Mouse (Mus musculus) erythroid progenitor cell, adult 5-6 weeks (primary cell): Measurements from ENCODE around the gene Msi1. TPM values are rescaled to one million over a fixed set of nuclear protein-coding genes. Genes with fewer than 3 reads are reported as not detected.
"Not testable (repeated sequence)": the region's sequence is repeated elsewhere in the genome, so short reads cannot be mapped to it uniquely, and the experiment has no call there.

Experiments used
- ATAC-seq: replicated peaks from 2 replicates; pipeline ENCODE4 v1.8.0; 2016; ENCODE audit warnings: moderate number of reproducible peaks, mild to moderate bottlenecking, moderate TSS enrichment, inconsistent platforms; ENCODE audit not compliant: poor library complexity, low FRiP score, severe bottlenecking
- total RNA-seq, 2 experiments: library from RNA; stranded (forward) in 1 of 2; stranded (reverse) in 1 of 2; fragments of 150-400 nt in 1 of 2; fragments of 186-747, 209-891 nt in 1 of 2; gene quantifications; 2 replicates each; pipeline versions ENCODE4 v1.2.3 to v1.2.4; 2015 to 2017; ENCODE audit warnings: low replicate concordance in 2 of 2

Gene Msi1
- total RNA-seq, 2 experiments from 2014 or later = not detected

- ATAC-seq = no peak
Observed at GRCm38 (mm10) chr5:115487353-115487752, 58.0 kb downstream of the Msi1 start.

GRCm38 (mm10) chr5:115487942-115488580 lies 58.7 kb downstream of the Msi1 start:
- no peak for ATAC-seq

DNA sequence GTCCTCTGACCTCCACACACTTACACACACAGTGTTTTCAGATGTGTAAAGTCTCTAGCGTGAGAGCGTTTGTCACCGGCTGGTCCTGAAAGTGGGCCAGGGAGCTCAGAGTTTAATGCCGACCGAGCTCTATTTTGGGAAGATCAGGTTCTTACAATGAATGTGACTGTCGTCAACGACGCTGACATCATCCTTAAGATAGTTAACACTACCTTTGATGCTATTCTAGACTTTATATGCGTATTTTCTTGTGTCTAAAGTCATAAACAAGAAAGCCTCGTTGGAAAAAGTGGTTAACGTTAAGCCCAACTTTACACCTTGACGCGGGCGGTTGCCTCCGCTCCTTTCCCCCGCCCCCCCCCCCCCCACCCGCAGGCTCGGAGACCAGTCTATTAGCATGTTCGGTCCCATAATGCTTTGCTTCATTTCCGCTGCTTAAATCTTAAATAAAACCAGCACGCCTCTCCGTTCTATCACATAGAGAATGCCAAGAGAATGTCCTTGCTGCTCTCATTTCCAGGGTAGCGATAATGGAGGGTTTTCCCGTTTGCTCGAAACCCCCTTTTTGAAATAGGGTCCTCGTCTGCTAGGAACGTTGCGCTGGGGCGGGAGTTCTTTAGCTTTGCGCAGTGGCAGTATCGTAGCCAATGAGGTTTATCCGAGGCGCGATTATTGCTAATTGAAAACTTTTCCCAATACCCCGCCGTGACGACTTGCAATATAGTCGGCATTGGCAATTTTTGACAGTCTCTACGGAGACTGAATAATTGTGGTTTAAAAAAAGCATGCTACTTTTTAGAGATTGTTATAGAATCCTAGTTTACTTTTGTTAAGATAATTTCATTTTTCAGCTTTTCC lies 59.7 kb downstream of the Msi1 start:
- peak; percentile 64 for ATAC-seq

- ATAC-seq = peak; percentile 83
Observed at GRCm38 (mm10) chr5:115489699-115490637, 60.6 kb downstream of the Msi1 start.

GRCm38 (mm10) chr5:115490638-115491000 lies 61.2 kb downstream of the Msi1 start:
- peak; percentile 9 for ATAC-seq

GRCm38 (mm10) chr5:115491076-115491475 lies 61.7 kb downstream of the Msi1 start:
- no peak for ATAC-seq

DNA sequence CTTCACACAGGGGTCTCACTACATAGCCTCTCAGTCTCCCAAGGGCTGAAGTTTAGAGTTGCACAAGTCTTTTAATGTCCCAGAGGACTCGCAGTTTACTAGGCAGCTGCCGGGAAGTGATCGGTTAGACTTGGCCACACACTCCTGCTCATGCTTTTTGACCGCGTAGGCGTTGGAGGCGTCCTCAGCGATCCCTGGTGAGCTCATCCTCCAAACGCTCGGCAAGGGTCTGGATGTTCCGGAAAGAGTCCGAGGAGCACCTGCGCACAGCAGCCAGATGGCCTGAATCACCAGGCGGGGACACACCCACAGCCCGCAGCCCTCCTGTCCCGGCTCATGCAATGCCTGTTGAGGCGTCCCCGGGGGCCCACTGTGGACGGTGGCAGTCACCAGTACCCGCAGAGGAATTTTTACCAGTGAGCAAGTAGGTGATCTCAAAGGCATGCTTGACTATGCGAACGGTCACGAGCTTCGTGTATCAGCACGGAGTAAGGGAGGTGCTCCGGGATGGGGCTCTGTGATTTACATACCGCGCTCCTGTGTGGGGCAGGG lies 62.4 kb downstream of the Msi1 start:
- no peak for ATAC-seq

- no peak for ATAC-seq
Observed at GRCm38 (mm10) chr5:115492711-115493335, 63.4 kb downstream of the Msi1 start.

GRCm38 (mm10) chr5:115493441-115493840 lies 64.0 kb downstream of the Msi1 start:
- ATAC-seq = no peak

DNA sequence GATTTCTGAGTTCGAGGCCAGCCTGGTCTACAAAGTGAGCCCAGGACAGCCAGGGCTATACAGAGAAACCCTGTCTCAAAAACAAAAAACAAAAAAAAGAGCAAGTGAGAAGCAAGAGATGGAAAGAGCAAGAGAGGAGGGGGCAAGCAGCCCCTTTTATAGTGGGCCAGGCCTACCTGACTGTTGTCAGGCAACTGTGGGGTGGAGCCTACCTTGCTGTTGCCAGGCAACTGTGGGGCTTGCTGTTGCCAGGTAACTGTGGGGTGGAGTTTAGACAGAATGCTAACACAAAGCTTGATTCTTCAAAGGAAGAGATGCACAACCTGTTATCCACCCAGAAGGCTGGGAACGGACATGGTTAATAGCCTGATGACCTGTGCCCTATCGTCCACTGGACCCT lies 66.2 kb downstream of the Msi1 start:
- ATAC-seq = not testable (repeated sequence)

DNA sequence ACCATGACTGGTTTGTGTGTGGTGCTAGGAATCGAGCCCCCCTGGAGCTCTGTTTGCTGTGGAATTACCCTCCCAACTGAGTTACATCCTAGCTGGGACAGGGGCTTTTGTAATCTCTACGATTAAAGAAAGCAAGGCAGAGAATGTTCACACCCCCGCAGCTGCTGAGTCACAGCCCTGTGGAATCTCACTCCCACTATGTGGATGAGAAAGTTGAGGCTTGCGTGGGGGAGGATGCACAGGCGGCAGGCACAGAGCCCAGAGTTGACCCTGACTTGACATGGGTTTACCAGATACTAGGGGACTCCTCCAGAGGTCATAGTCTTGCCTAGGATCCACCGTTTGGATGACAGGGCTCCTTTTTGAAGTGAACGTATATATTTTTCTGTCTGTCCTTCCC lies 67.6 kb downstream of the Msi1 start:
- no peak for ATAC-seq

- ATAC-seq = no peak
Observed at GRCm38 (mm10) chr5:115498307-115499240, 69.2 kb downstream of the Msi1 start.

DNA sequence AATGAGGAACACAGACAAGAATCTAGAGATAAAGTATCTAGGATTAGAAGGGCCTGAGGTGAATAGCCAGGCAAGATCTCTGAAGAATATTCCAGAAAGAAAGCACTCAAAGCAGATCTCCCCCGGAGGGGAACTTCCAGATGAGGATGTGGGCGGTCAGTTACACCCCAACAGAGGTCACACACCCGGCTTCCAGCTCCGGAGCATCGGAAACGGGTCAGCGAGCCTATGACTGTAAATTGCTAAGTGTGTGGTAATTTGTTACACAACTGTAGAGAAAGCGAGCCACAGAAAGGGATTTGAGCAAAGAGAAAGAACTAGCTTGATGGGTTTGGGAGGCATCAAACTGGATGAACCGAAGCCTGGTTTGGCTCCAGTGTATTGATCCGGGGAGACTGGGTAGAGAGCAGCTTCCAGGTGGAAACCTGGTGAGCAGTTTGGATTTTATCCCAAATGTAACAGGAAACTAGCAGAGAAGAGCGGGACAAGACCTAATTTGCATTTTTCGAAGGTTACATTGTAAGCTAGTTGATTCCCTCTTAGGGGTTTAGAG lies 71.1 kb downstream of the Msi1 start:
- ATAC-seq = no peak

GRCm38 (mm10) chr5:115503035-115503434 lies 73.6 kb downstream of the Msi1 start:
- ATAC-seq = no peak
